Mouse (Mus musculus) embryonic fibroblast, embryonic 13.5 days (primary cell): ENCODE results near the gene Lrguk.

Experiments
- CTCF ChIP-seq: IDR thresholded peaks from 2 replicates; pipeline ENCODE4 v1.5.1; 2011; ENCODE audit warnings: mild to moderate bottlenecking, control low read depth, low read length, moderate library complexity, borderline replicate concordance; ENCODE audit not compliant: insufficient read depth
- POLR2A ChIP-seq: IDR thresholded peaks from 2 replicates; pipeline ENCODE4 v1.6.1; 2011; ENCODE audit warnings: low read depth, mild to moderate bottlenecking, control low read depth, low read length, moderate library complexity

GRCm38 (mm10) chr6:34059741-34060140 lies 30.5 kb downstream of the Lrguk start:
- TF ChIP-seq CTCF = no peak
- no peak for TF ChIP-seq POLR2A
